Mouse (Mus musculus) left cerebral cortex, adult 11 months (tissue): ENCODE data around the gene Zfp326.
"Not testable (repeated sequence)": the region's sequence is repeated elsewhere in the genome, so short reads cannot be mapped to it uniquely, and the experiment has no call there.

ENCODE experiments used
- DNase-seq: peaks from one replicate; pipeline ENCODE4 v3.0.0; 2022; ENCODE audit warnings: low spot score

The Zfp326 gene

DNA sequence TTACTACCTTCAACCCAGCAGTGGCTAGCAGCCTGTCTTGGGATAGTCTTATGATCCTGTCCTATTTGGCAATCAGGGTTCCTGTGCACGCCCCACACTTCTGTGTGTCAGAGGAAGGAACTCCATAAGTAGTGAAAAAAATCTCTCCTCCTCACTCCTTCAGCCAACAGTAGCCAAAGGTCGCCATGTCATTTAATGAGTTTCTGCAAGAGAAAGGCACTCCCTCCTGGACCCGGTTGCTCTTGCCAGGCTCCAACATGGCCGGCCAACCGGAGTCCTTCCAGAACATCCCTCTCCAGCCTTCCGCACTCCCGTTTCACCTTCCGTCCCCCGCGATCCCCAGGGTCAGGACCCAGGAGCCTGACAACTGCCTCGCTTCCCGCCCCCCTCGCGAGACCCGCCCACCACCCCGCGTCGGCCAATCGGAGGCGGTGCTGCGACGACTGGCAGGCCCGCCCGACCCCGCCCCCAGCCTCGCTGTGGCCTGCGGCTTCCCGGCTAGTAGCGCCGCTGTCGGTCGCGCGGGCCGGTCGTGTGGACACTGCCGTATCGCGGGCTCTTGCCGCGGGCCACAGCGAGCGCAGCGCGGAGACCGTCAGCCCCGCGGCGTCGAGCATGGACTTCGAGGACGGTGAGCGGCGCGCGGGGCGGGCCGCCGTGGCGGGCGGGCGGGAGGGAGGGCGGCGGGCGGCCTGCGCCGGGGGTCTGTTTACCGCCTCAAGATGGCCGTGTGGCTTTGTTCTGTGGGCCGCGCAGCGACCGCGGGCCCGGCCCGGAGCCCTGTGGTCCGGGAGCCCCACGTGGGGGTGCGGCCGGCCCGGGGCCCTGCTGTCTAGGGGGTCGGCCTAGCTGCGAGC is at the start of gene Zfp326:
TSS of gene Zfp326 (plus strand) at position 498 of the 857 bp plus-strand sequence.
- DNase-seq = peak; percentile 71

DNA sequence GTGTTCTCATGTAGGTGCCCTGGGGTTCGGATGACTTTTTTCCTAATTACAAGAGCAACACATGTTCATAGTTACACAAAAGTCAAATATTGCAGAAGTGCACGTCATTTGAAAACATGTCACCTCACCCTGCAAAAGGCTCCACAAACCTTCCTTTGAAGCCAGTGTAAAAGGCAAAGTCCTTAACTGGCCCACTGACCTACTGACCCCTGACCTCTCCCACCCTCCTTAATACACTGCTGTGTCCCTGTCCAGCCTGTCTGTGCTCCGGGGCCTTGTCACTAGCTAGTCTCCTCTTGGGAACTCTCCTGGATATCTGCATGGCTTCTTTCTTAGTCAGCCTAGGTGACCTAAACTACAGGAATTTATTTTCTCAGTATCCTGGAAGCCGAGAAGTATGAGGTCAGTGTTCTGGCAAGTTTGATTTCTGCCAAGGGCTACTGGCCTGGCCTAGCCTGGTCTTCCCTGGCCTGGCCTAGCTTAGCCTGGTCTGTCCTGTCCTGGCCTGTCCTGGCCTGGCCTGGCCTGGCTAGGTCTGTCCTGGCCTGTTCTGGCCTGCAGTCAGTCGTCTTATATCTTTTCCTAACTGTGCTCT is 49.4 kb upstream of the Zfp326 start:
- DNase-seq = no peak

DNA sequence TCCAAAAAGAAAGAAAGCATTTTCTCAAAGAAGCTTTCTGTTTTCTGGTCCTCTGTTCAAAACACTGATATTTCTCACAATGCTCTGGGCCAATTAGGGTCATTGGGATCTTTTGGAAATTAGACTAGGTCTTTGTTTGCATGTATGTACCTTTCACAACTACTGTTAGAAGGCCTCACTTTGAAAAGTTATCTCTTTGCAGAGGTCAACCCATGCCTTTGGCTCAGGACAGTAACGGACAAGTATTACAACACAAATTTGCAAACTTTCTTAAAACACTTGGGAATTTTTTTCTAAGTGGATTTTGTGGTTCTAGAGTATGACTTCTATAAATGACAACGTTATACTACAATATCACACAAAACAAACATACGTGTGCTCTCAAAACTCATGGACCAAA is 48.3 kb upstream of the Zfp326 start:
- DNase-seq = no peak

DNA sequence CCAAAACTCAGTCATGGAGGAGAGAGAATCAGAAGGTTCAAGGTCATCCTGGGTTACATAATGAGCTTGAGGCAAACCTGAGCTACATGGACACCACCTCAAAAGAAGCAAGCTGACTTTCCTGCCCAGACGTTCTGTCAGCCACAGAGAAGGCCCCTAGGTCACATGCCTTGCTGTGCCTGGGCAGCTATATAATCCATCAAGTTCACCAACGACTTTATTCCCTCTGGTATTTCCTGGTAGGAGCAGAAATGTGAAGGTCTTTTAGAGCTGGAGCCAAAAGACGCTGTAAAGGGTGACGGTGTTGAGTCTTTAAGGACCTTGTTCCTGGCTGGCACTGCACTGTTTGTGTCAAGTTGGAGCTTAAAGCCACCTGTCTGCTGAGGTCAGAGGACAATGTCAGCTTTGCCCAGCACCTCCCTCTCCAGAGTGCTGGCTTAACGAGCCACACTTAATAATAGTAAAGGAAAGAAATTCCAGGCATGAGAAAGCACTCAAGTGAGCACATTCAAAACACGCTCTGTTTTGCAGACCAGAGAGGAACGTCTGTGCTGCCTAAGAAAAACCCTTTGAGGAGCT is 47.3 kb upstream of the Zfp326 start:
- DNase-seq = no peak

DNA sequence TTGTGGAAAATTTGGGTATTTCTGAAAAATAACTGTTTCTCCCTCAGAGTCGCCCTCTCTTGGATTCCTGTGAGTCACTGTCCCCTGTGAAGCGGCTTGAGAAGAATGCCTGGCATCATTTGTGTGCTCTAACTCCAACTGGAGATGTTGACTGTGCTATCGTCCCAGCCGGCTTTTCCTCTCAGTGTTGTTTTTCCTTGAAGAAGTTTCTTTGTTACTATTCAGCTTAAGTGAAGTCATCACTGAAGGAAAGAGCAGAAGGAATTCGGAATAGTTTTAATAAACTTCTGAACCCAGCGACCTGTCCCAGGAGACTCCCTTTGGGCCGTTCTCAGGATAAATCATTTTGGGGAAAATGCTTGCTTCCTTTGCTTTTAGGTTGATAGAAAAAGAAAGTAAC is 44.2 kb upstream of the Zfp326 start:
- no peak for DNase-seq

GRCm38 (mm10) chr5:105833923-105834322 is 42.4 kb upstream of the Zfp326 start:
- no peak for DNase-seq

DNA sequence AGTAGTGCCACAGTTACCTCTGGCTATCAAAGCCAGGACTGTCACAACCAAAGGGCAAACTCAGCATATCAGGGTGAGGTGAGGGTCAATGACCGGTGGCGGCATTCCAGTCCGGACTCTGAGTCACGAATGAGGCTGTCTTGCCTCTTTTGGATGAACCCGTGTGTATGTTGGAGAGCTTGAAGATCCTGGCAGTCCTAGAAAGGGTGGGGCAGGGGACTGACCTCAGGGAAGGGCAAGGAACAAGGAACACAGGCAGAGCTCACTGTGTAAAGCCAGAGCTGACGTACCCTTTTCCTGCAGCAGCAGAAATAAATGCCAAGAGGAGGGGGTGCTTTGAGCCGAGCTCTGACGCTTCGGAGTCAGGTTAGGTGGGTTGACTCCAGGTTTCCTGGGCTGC is 40.4 kb upstream of the Zfp326 start:
- no peak for DNase-seq

DNA sequence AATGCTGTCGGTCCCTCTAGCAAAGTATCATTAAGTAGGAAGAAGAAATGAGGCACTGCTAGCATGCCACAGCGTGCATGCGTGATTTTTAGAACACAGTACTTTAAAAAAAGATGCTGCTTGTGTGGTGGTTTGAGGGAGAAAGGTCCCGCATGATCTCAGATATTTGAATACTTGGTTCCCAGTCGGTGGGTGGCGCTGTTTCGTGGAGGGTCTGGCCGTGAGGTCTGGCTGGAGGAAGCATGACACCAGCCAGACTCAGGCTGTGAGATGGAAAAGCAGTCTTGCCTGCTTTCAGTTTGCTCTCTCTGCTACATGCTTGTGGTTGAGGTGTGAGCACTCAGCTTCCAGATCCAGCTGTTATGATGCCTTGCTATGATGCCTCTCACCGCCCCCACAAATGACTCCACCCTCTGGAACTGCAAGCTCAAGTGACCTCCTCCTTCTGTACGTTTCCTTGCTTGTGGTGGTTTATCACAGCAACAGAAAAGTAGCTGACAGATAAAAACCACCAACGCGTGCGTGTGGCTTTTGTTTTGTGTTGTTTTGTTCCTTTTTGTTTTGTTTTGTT is 36.5 kb upstream of the Zfp326 start:
- DNase-seq = no peak

DNA sequence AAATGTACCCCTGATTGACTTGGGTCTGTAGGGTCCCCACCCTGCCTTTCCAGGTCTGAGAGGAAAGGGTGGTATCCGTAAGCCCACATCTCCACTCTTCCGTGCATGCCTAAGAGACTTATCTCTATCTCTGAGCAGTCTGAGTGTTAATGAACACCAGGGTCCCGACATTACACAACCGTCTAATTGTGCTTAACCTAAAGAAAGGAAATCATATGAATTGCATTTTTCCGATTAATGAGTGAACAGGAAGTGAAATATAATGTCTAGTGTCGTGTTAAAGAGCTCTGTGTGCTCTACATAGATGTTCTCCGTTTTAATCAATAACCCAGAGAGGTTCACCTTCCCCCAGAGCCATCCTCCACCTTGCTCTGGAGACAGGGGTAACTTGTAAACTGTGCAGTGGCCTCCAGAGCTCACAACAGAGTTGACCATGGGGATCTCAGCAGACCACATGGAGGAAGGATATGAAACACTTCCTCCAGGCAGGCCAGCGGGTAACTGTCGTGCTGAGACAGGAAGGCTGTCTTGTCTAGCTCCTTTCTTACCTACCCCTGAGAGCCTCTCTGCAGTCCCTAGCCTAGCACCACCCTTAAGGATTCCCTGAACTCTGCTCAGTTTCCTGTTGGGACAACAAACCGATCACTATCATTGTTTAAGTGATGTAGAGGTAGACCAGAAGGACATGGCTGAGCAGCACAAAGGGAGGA is 32.2 kb upstream of the Zfp326 start:
- no peak for DNase-seq

GRCm38 (mm10) chr5:105845041-105845440 is 31.3 kb upstream of the Zfp326 start:
- no peak for DNase-seq

- no peak for DNase-seq
These were observed 28.6 kb upstream of the Zfp326 start for GRCm38 (mm10) chr5:105847726-105848125.

DNA sequence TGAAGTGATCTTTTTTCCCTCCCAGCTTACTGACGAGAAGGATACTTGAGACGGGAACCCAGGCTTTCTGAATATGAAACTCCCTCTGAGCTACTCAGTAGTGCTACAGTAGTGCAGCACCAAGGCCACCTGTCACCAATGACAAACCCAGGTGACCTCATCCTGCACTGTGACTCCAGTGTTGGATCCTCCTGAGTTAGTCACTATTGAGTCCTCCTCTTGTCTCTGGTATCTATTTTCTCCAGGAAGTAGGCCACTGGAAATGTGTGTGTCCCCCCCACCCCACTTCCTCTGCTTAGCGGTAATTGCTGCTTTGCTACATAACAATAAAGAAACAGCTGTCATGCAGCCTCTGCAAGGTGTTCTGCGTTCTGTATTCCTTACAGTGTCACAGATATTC is 27.1 kb upstream of the Zfp326 start:
- no peak for DNase-seq

DNA sequence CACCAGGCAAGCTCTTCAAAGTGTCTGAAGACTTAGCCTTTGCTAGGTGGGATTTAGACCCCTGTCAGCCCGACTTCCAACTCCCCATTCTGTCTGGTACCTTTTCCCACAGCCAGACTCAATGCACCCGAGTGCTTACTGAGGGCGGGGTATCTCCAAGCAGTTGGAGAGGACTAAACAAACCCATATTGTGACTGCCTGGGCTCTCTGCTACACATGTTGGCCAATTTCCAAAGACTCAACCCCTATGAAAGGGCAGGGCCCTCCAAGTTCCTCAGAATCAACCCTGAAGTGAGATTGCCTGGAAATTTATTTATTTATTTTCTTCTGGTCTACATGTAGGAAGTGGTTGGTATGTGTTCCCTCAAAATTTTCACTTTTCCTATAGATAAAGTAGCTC is 26.7 kb upstream of the Zfp326 start:
- no peak for DNase-seq

- DNase-seq = no peak
These were observed 23.1 kb upstream of the Zfp326 start for GRCm38 (mm10) chr5:105853271-105853670.

DNA sequence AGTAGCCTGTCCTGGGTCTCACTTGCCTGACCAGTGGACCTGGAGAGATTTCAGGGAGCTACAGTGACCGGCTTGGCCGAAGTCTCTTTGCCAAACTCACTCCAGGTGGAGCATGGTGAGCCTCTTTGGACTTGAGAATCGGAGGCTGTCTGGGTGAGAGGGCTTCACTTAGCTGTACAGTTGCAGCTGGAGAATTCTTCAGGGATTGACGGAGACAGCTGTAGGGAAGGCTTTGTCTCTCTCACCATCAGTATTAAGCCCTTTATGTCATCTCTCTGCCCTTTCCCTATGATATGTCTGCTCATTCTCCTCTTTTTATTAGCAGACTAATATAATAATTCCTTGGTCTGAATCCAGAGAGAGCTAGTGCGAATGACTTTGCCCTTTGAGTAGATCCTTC is 18.9 kb upstream of the Zfp326 start:
- DNase-seq = no peak

GRCm38 (mm10) chr5:105858754-105859694 is 17.3 kb upstream of the Zfp326 start:
- DNase-seq = no peak

GRCm38 (mm10) chr5:105859716-105860460 is 16.5 kb upstream of the Zfp326 start:
- no peak for DNase-seq

GRCm38 (mm10) chr5:105860461-105860835 is 15.9 kb upstream of the Zfp326 start:
- no peak for DNase-seq

- no peak for DNase-seq
These were observed 14.7 kb upstream of the Zfp326 start for GRCm38 (mm10) chr5:105861616-105862015.

GRCm38 (mm10) chr5:105865110-105865628 is 11.2 kb upstream of the Zfp326 start:
- not testable (repeated sequence) for DNase-seq
